Comparison of ENCODE assay signal across 8 mouse cellular contexts in the genomic region with DNA sequence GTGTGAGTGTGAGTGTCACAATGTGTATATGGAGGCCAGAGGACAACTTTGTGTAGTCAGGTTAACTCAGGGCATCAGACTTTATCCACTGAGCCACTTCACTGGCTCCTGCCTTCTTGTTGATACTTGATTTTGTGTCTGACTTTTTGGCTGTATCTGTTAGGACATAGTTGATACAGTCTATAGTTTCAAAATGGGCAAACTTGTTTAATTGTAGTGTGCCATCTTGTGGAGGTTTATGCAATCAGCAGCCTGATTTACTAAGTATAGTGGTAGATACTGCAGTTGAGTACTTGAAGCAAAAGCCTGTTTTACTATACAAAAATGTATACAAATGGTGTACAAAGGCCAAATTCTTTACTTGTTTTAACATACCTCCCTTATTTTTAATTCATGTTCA. TPM values are rescaled to one million over a fixed set of nuclear protein-coding genes. Genes with fewer than 3 reads are reported as not detected.
A peak's percentile ranks its signal among the peaks of the same experiment; 100 is the strongest.
DNase-seq lines count a peak whose midpoint lies in the region; ATAC-seq and TF ChIP-seq lines count a peak whose summit lies in the region.

No protein-coding gene starts in this region.

- peaks cover 36% of the 10 kb centered on the region for H3K36me3 ChIP-seq in heart, postnatal 0 days (replicated peaks; ENCODE audit: control insufficient read depth, insufficient read depth, low read length)

- TF ChIP-seq EP300 in heart, postnatal 0 days (IDR thresholded peaks at IDR 0.05; ENCODE audit: low read depth) = no peak

- H3K9ac ChIP-seq in heart, postnatal 0 days (replicated peaks; ENCODE audit: low read depth, low read length) = no peak overlapping the region

- no peak overlapping the region for H3K4me3 ChIP-seq in heart, postnatal 0 days (ENCODE audit: low read depth, low read length)

- no peaks in the 10 kb centered on the region for H3K27me3 ChIP-seq in heart, postnatal 0 days (ENCODE audit: control insufficient read depth, insufficient read depth, low read length)

- no peaks in the 10 kb centered on the region for H3K9me3 ChIP-seq in heart, postnatal 0 days (replicated peaks; ENCODE audit: control insufficient read depth, low read length)

- H3K27ac ChIP-seq in heart, postnatal 0 days (ENCODE audit: low read depth) = no peak overlapping the region

- no peak overlapping the region for H3K4me2 ChIP-seq in heart, postnatal 0 days (ENCODE audit: low read depth, low read length)

- peak; percentile 71 for TF ChIP-seq CTCF in heart, postnatal 0 days (IDR thresholded peaks at IDR 0.05; ENCODE audit: low read depth)

- no peaks in the 10 kb centered on the region for H3K4me1 ChIP-seq in heart, postnatal 0 days (ENCODE audit: control insufficient read depth, insufficient read depth)

- peak; percentile 64 for DNase-seq in heart, postnatal 0 days (ENCODE audit: low spot score)
- no peak for DNase-seq in heart, adult 11 months
- peak; percentile 43 to 51 for DNase-seq in right cerebral cortex, postnatal 10 days (ENCODE audit: low spot score in 2 of 2)
- DNase-seq in right cerebral cortex, postnatal 36 days (ENCODE audit: low spot score in 2 of 2) = no peak
- DNase-seq in c-Kit-negative CD71-positive TER-119-positive erythroid progenitor cells, embryonic 14.5 days (ENCODE audit: low read depth, low spot score) = peak; percentile 5
- peak; percentile 23 to 40 for DNase-seq in layer of hippocampus, postnatal 10 days (ENCODE audit: low spot score in 2 of 2)
- DNase-seq in thymus, postnatal 25 days = peak; percentile 8
- no peak for DNase-seq in gastrocnemius, postnatal 25 days

- no peak for ATAC-seq in heart, postnatal 0 days (ENCODE audit: insufficient read depth, low read depth)

RNA-seq across cellular contexts. Expression of a gene that starts 55.2 kb away (rescaled TPM):
- total RNA-seq in heart, postnatal 0 days (2014; rRNA removed; ENCODE audit: low replicate concordance) = 79.9 and 113 TPM in 2 replicates
- polyA plus RNA-seq in heart, postnatal 0 days (2015; fragmentation: Nextera tagmentation; extraction: Ambion mirVana) = 203 and 217 TPM in 2 replicates
- total RNA-seq in layer of hippocampus, postnatal 10 days (2021) = 100 to 1,000 TPM; 119 to 127 TPM
- 100 to 1,000 TPM; 123 to 140 TPM for total RNA-seq in gastrocnemius, postnatal 25 days (2021)

Comparison
In these comparisons a context has a peak if more than half of its experiments do, and no peak if none do; other contexts are left out.
1. DNase-seq: peak in heart, postnatal 0 days (single experiment), right cerebral cortex, postnatal 10 days (2 of 2), c-Kit-negative CD71-positive TER-119-positive erythroid progenitor cells, embryonic 14.5 days (single experiment), layer of hippocampus, postnatal 10 days (2 of 2) and thymus, postnatal 25 days (single experiment); none in heart, adult 11 months (single experiment), right cerebral cortex, postnatal 36 days (0 of 2) and gastrocnemius, postnatal 25 days (single experiment).